Mouse (Mus musculus): ENCODE data around the gene Kctd2.

DNA sequence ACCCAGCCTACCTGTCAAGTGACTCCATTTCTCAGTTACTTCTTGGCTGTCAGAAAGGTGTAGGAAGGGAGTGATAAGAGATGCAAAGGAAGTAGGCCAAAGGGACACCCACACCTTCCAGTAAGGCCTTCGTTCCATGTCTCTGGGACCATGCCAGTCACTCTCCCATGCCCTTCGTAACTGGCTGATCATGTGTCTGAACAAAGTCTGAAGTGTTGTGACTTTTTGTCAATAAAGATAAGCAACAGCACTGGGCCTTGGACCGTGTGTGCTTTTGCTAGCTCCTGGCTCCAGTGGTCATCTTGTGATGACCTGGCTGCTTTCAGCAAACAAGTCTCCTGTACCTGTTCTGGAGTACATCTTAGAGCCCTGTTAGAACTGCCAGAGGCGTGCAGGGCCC, 12.9 kb downstream of the Kctd2 start:
- TF ChIP-seq POLR2A (IDR thresholded peaks at IDR 0.05; ENCODE audit: low read depth, low read length) (no peak), CTCF (conservative IDR thresholded peaks at IDR 0.05; ENCODE audit: insufficient read depth, insufficient read length, low read depth, low read length) (no peak)
